Mouse (Mus musculus): ENCODE measurements around the gene Metrn. TPM values are rescaled to one million over a fixed set of nuclear protein-coding genes. Genes with fewer than 3 reads are reported as not detected.

The Metrn gene
- polyA plus RNA-seq, 1 experiment from 2014 or later, result 28.0 TPM

GRCm38 (mm10) chr17:25755627-25756377 is 41.1 kb downstream of the Metrn start:
- peak; percentile 77; the same call in 1 of the 2 replicates for ATAC-seq (ENCODE audit: insufficient read depth, low FRiP score)
- H3K27ac ChIP-seq (ENCODE audit: low read length), result peak overlapping the region; percentile 66
- 18% methylated on average over 4 of the region's 4 CpGs for WGBS

DNA sequence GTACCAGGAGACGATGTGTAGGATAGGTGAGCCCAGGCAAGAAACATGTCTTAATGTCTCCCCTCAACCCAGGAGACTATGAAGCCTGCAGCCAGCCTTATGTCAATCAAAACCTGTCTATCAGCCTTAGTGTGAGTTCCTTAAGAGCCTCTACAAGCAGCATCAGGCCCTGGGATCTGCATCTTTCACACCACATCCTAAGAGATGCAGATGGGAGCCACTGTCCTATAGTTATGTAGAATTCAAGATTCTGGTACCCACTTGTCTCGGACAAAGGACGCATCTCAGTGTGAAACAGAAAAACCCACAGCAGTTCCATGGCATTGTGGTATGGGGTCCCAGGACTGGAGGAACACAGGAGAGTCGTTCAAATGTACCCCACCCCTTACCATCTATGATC is 41.9 kb downstream of the Metrn start:
- no peaks in the 10 kb centered on the region for H3K36me3 ChIP-seq (ENCODE audit: control insufficient read depth, insufficient read depth, low read length)
- H3K9ac ChIP-seq (ENCODE audit: low read length), result peak overlapping the region; percentile 35
- H3K27ac ChIP-seq (ENCODE audit: low read length), result peak overlapping the region; percentile 66; the same call in 1 of the 2 replicates
- 68% methylated on average over 4 of the region's 4 CpGs for WGBS
- no peak overlapping the region for H3K4me2 ChIP-seq (ENCODE audit: low read depth, low read length)
- no peaks in the 10 kb centered on the region for H3K27me3 ChIP-seq (ENCODE audit: control insufficient read depth, insufficient read depth, low read length)
- peaks cover 9% of the 10 kb centered on the region for H3K4me1 ChIP-seq (ENCODE audit: control insufficient read depth, insufficient read depth, low read length)
- ATAC-seq (ENCODE audit: insufficient read depth, low FRiP score), result no peak
- H3K9me3 ChIP-seq (replicated peaks; ENCODE audit: control insufficient read depth, low read length), result no peaks in the 10 kb centered on the region
- no peak overlapping the region for H3K4me3 ChIP-seq (replicated peaks; ENCODE audit: low read length)

More at GRCm38 (mm10) chr17:25755627-25756377, 41.1 kb downstream of the Metrn start:
- H3K4me3 ChIP-seq (replicated peaks; ENCODE audit: low read length), result no peak overlapping the region
- no peaks in the 10 kb centered on the region for H3K36me3 ChIP-seq (ENCODE audit: control insufficient read depth, insufficient read depth, low read length)
- H3K9me3 ChIP-seq (replicated peaks; ENCODE audit: control insufficient read depth, low read length), result no peaks in the 10 kb centered on the region
- H3K27me3 ChIP-seq (ENCODE audit: control insufficient read depth, insufficient read depth, low read length), result no peaks in the 10 kb centered on the region
- peaks cover 9% of the 10 kb centered on the region for H3K4me1 ChIP-seq (ENCODE audit: control insufficient read depth, insufficient read depth, low read length)
- H3K9ac ChIP-seq (ENCODE audit: low read length), result peak overlapping the region; percentile 35
- H3K4me2 ChIP-seq (ENCODE audit: low read depth, low read length), result no peak overlapping the region

DNA sequence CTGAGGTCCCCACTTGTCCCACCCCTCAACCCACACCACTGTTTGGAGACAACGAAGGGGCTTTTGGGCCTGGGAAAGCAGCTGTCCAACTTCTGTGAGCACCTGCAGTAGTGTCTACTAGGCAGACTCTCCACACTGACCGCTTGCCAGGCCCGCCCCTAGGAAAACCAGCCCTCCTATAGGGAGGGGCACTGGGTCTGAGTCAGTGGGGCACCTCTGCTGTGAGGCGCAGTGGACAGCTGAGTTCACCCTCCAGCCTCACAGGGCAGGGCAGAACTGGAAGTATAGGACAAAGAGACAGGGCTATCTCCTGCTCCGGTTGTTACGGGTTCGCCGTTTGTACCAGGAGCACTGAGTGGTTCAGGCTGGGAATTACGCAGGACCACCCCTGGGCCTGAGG is 42.7 kb downstream of the Metrn start, which contains the start of gene Msln:
Gene Msln, minus strand, starts transcription at position 138 of the 400 bp plus-strand sequence.
- H3K9me3 ChIP-seq (replicated peaks; ENCODE audit: control insufficient read depth, low read length), result no peaks in the 10 kb centered on the region

GRCm38 (mm10) chr17:25751446-25751845 is 45.5 kb downstream of the Metrn start:
- H3K4me1 ChIP-seq (ENCODE audit: control insufficient read depth, insufficient read depth, low read length), result peaks cover 9% of the 10 kb centered on the region
- no peak overlapping the region for H3K4me3 ChIP-seq (replicated peaks; ENCODE audit: low read length)
- 0 out of 2 replicates have a peak overlapping the region, but pooled peaks have one; percentile 31 for H3K9ac ChIP-seq (ENCODE audit: low read length)
- no peak overlapping the region for H3K27ac ChIP-seq (ENCODE audit: low read length)
- no peak for ATAC-seq (ENCODE audit: insufficient read depth, low FRiP score)
- H3K4me2 ChIP-seq (ENCODE audit: low read depth, low read length), result no peak overlapping the region
- 27% methylated on average over 5 of the region's 5 CpGs for WGBS
- H3K27me3 ChIP-seq (ENCODE audit: control insufficient read depth, insufficient read depth, low read length), result no peaks in the 10 kb centered on the region
- no peaks in the 10 kb centered on the region for H3K9me3 ChIP-seq (replicated peaks; ENCODE audit: control insufficient read depth, low read length)
- no peaks in the 10 kb centered on the region for H3K36me3 ChIP-seq (ENCODE audit: control insufficient read depth, insufficient read depth, low read length)

More for the DNA sequence above, 42.7 kb downstream of the Metrn start, which contains the start of gene Msln:
- 70% methylated on average over 9 of the region's 9 CpGs for WGBS
- peak within 1 kb of the TSS; percentile 24; the same call in 1 of the 2 replicates for H3K27ac ChIP-seq (ENCODE audit: low read length)
- peak within 1 kb of the TSS; percentile 10; the same call in 1 of the 2 replicates for H3K4me3 ChIP-seq (replicated peaks; ENCODE audit: low read length)
- peak; percentile 55; the same call in 1 of the 2 replicates for ATAC-seq (ENCODE audit: insufficient read depth, low FRiP score)
- no peaks in the 10 kb centered on the region for H3K36me3 ChIP-seq (ENCODE audit: control insufficient read depth, insufficient read depth, low read length)
- H3K27me3 ChIP-seq (ENCODE audit: control insufficient read depth, insufficient read depth, low read length), result no peaks in the 10 kb centered on the region
- H3K9ac ChIP-seq (ENCODE audit: low read length), result 0 out of 2 replicates have a peak within 1 kb of the TSS, but pooled peaks have one; percentile 35
- peak within 1 kb of the TSS; percentile 19 for H3K4me2 ChIP-seq (ENCODE audit: low read depth, low read length)
- peaks cover 9% of the 10 kb centered on the region for H3K4me1 ChIP-seq (ENCODE audit: control insufficient read depth, insufficient read depth, low read length)

GRCm38 (mm10) chr17:25749314-25749713 is 47.6 kb downstream of the Metrn start:
- 79% methylated on average over 6 of the region's 6 CpGs for WGBS

GRCm38 (mm10) chr17:25748238-25748637 is 48.7 kb downstream of the Metrn start:
- no peak for ATAC-seq (ENCODE audit: insufficient read depth, low FRiP score)
- H3K27me3 ChIP-seq (ENCODE audit: control insufficient read depth, insufficient read depth, low read length), result no peaks in the 10 kb centered on the region
- H3K36me3 ChIP-seq (ENCODE audit: control insufficient read depth, insufficient read depth, low read length), result no peaks in the 10 kb centered on the region
- no peak overlapping the region for H3K9ac ChIP-seq (ENCODE audit: low read length)
- H3K4me3 ChIP-seq (replicated peaks; ENCODE audit: low read length), result no peak overlapping the region
- no peaks in the 10 kb centered on the region for H3K9me3 ChIP-seq (replicated peaks; ENCODE audit: control insufficient read depth, low read length)
- WGBS, result 83% methylated on average over 4 of the region's 4 CpGs
- no peak overlapping the region for H3K27ac ChIP-seq (ENCODE audit: low read length)
- no peak overlapping the region for H3K4me2 ChIP-seq (ENCODE audit: low read depth, low read length)
- peaks cover 6% of the 10 kb centered on the region for H3K4me1 ChIP-seq (ENCODE audit: control insufficient read depth, insufficient read depth, low read length)

More at GRCm38 (mm10) chr17:25749314-25749713, 47.6 kb downstream of the Metrn start:
- no peak overlapping the region for H3K4me2 ChIP-seq (ENCODE audit: low read depth, low read length)
- H3K27ac ChIP-seq (ENCODE audit: low read length), result no peak overlapping the region
- H3K36me3 ChIP-seq (ENCODE audit: control insufficient read depth, insufficient read depth, low read length), result no peaks in the 10 kb centered on the region
- H3K9ac ChIP-seq (ENCODE audit: low read length), result no peak overlapping the region
- peaks cover 6% of the 10 kb centered on the region for H3K4me1 ChIP-seq (ENCODE audit: control insufficient read depth, insufficient read depth, low read length)
- H3K27me3 ChIP-seq (ENCODE audit: control insufficient read depth, insufficient read depth, low read length), result no peaks in the 10 kb centered on the region
- no peak for ATAC-seq (ENCODE audit: insufficient read depth, low FRiP score)
- no peak overlapping the region for H3K4me3 ChIP-seq (replicated peaks; ENCODE audit: low read length)
- H3K9me3 ChIP-seq (replicated peaks; ENCODE audit: control insufficient read depth, low read length), result no peaks in the 10 kb centered on the region

GRCm38 (mm10) chr17:25744311-25744710 is 52.6 kb downstream of the Metrn start:
- 73% methylated on average over 10 of the region's 10 CpGs for WGBS
- Histone ChIP-seq H3K4me2 (ENCODE audit: low read depth, low read length) (no peak overlapping the region), H3K27me3 (ENCODE audit: control insufficient read depth, insufficient read depth, low read length) (no peaks in the 10 kb centered on the region), H3K36me3 (ENCODE audit: control insufficient read depth, insufficient read depth, low read length) (no peaks in the 10 kb centered on the region), H3K27ac (ENCODE audit: low read length) (no peak overlapping the region), H3K4me1 (ENCODE audit: control insufficient read depth, insufficient read depth, low read length) (no peaks in the 10 kb centered on the region), H3K9ac (ENCODE audit: low read length) (no peak overlapping the region), H3K9me3 (replicated peaks; ENCODE audit: control insufficient read depth, low read length) (no peaks in the 10 kb centered on the region), H3K4me3 (replicated peaks; ENCODE audit: low read length) (no peak overlapping the region)
- ATAC-seq (ENCODE audit: insufficient read depth, low FRiP score), result no peak

- no peak for ATAC-seq (ENCODE audit: insufficient read depth, low FRiP score)
- Histone ChIP-seq H3K9ac (ENCODE audit: low read length) (no peak overlapping the region), H3K36me3 (ENCODE audit: control insufficient read depth, insufficient read depth, low read length) (no peaks in the 10 kb centered on the region), H3K27me3 (ENCODE audit: control insufficient read depth, insufficient read depth, low read length) (no peaks in the 10 kb centered on the region), H3K4me1 (ENCODE audit: control insufficient read depth, insufficient read depth, low read length) (no peaks in the 10 kb centered on the region), H3K27ac (ENCODE audit: low read length) (no peak overlapping the region), H3K9me3 (replicated peaks; ENCODE audit: control insufficient read depth, low read length) (no peaks in the 10 kb centered on the region), H3K4me3 (replicated peaks; ENCODE audit: low read length) (no peak overlapping the region), H3K4me2 (ENCODE audit: low read depth, low read length) (no peak overlapping the region)
- 89% methylated on average over 9 of the region's 9 CpGs for WGBS
Observed at GRCm38 (mm10) chr17:25743831-25744230, 53.1 kb downstream of the Metrn start.

Data from stomach, embryonic 16.5 days (tissue).